Mouse (Mus musculus): ENCODE measurements around the gene Uhrf2.
"Not testable (repeated sequence)": the region's sequence is repeated elsewhere in the genome, so short reads cannot be mapped to it uniquely, and the experiment has no call there.

Uhrf2 gene

GRCm38 (mm10) chr19:30029894-30030635 is at the start of gene Uhrf2:
Gene Uhrf2 (plus strand): TSS chr19:30030513.
- DNase-seq (ENCODE audit: low spot score): peak; percentile 94

- no peak for DNase-seq (ENCODE audit: low spot score)
These were observed 45.9 kb upstream of the Uhrf2 start for GRCm38 (mm10) chr19:29984208-29985005.

- no peak for DNase-seq (ENCODE audit: low spot score)
These were observed 43.7 kb upstream of the Uhrf2 start for GRCm38 (mm10) chr19:29986464-29987091.

DNA sequence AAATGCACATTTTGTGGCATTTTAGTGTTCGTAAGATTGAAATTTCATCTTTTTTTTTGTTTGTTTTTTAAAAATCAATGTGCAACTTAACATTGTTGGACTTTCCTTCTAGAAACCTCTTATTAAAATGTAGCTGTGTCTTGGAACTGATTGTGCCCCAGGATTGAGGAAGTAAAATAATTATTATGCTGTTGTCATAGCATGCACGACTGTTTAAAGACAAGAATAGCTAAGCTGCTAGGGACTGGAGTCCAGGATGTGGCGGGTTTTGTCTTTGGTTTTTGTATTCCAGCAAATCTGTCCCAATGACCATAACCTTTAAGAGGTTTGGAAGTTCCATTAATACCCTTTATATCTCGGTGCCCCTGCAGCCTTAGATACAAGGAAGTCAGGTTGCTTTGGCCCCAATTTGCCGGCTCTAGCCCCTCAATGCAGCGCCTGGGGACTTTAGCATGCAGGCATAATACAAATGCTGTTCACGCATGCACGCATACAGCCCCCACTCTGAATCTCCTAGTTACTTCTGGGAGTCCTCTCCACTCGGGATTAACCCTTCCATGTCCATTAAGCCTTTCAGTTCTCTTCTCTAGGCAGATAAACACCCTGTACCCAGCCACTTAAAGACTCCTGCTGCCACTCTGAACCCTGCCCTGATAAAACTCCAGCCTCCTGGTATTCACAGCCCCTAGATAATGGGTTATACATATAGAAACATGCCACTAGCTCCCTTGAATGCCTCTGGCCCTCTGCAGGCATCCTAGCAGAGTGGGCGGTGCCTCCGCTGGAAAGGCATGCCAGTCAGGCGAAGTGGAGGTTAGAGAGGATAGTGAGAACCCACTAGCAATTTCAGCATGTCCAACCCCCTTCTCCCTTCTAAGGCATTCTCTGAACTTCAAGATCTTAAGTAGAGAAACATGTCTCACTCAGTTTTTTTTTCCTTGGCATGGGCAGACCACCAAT is 29.6 kb upstream of the Uhrf2 start:
- DNase-seq (ENCODE audit: low spot score): no peak

DNA sequence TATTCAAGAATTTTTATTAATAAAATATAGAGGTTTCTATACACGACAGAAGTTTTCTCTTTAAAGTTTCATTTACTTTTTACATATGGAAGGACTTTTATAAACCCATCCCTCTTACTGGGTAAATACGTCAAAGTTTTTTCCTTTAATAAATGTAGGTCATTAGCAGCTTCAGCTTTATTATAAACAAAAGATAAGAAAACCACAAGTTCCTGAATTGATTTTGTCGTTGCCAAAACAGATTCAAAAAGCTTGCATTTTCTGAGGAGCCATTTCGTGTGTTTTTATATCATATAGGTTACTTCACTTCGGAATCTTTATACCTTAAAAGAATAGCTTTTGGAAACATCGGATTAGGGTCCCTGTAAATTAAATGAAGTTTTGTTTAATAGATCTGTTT is 28.8 kb upstream of the Uhrf2 start:
- no peak for DNase-seq (ENCODE audit: low spot score)

GRCm38 (mm10) chr19:30003621-30004020 is 26.7 kb upstream of the Uhrf2 start, which contains the start of gene Trpd52l3:
Gene Trpd52l3 (plus strand): TSS chr19:30003790.
- no peak for DNase-seq (ENCODE audit: low spot score)

DNA sequence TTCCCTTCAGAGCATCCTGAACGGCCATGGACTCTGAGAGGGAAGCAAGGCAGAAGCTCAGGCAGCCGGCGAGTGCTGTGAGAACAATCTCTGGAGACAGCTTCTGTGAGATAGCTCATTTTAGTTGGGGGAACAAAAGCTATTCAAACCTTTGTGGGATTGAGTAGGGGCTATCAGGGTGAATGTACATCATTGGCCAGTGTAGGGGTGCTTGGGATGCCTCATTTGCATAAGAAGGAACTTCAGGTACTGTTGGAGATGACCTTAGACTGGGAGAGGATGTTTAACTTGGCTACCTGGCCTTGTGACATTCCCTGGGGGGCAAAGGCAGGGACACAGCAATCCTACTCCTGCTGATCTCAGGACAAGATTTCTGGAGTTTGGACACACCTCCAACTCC is 23.9 kb upstream of the Uhrf2 start:
- no peak for DNase-seq (ENCODE audit: low spot score)

DNA sequence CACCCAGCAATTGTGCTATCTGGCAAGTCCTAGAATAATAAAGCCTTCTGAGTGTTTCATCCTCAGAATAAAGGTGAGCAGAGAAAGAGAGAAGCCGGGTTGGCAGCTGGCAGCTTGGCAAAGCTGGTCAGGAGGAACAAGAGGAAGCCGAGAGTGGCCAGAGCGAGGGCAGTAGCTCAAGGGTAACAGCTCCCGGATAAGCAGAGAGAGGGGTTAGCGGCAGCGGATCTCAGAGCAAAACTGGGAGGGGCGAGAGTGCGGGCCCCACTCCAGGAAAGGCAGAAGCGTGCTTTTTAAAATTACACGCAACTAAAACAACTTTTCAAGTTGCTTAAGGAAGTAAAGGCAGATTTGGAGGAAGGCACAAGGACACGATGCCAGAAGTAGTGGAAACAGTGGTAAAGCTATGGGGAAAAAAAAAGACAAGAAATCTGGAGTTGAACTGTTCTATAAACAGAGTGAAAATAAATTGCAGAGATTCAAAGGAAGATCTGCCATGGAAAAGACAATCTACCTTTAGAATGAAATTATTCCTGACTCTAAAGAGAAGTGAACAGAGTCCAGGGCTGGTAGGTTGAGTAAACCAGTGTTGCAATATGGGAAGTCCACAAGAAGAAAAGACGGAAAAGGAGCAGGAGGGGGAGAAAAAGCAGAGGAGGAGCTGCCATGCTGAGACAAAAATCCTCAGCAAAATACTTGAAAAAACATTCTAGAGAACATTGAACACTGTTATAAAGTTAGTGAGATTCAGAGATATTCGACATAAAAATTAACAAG is 19.6 kb upstream of the Uhrf2 start:
- DNase-seq (ENCODE audit: low spot score): no peak

- no peak for DNase-seq (ENCODE audit: low spot score)
These were observed 16.0 kb upstream of the Uhrf2 start for GRCm38 (mm10) chr19:30014331-30014730.

DNA sequence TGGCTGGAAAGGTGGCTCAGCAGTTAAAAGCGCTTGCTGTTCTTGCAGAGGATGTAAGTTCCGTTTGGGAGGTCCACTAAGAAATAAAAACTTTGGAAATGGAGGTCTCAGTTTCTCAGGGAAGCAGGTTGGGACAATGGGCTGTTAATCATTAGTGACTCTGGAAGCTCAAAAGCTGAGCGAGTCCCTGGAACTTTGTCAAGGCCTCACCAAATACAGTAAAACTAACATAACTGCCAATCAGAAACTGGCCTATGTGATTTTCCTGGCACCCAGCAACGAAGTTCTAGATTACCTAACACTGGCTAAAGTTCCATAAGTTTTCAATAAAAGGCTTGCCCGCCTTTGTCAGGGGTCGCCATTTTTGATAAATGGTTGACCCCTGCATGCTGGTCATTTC is 14.2 kb upstream of the Uhrf2 start:
- DNase-seq (ENCODE audit: low spot score): no peak

- not testable (repeated sequence) for DNase-seq (ENCODE audit: low spot score)
These were observed 6.9 kb upstream of the Uhrf2 start for GRCm38 (mm10) chr19:30023419-30023818.

GRCm38 (mm10) chr19:30029002-30029710 is 1.2 kb upstream of the Uhrf2 start:
- DNase-seq (ENCODE audit: low spot score): no peak

DNA sequence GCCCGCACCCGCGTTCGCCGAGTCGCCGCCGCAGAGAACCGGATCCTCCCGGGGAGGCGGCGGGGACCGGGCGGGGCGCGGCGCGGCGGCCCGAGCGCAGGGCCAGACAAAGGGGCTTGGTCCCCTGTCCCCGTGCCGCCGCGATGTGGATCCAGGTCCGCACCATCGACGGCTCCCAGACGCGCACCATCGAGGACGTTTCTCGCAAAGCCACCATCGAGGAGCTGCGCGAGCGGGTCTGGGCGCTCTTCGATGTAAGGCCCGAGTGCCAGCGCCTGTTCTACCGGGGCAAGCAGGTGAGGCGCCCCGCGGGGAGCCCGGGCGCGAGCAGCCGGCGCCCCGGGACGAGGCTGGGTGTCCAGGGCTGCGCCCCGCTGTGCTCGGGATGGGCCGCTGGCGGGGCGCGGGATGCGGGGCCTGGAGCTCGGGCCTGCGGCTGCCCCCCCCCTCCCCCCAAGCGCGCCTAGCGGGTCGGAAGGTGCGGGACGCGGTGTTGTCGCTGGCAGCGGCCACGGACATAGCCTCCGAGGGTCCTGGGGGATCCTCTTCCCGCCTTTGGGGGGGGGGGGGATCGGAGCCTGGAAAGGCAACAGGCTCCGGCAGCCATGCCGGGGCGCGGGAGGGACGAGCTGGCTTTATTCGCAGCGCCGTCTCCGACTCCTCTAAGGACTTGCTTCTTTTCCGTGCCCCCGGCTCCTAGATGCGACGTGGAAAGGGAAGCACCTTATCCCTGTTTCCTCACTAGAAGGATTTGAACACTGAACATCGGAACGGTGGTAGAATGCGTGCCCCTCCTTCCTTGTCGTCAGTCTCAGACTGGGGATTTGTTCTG is 539 bp downstream of the Uhrf2 start:
- DNase-seq (ENCODE audit: low spot score): no peak

- DNase-seq (ENCODE audit: low spot score): no peak
These were observed 1.2 kb downstream of the Uhrf2 start for GRCm38 (mm10) chr19:30031468-30031931.

DNA sequence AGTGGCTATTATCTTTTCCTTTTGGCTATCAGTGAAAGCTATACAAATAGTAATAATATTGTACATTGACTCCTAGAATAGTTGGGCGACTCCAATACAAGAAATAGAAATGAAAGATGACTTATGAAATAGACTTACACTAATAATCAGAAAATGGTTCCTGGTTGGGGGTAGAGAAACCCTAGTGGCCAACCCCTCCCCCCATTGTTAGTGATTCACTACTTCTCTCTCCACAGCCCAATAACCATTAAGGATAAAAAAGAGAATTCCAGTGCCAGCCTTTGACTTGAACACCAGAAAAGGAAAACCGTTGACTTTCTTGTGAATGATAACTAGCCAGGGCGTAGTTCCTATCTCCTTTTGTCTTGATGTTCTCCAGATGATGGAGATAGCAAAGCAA is 1.9 kb downstream of the Uhrf2 start:
- no peak for DNase-seq (ENCODE audit: low spot score)

- DNase-seq (ENCODE audit: low spot score): no peak
These were observed 5.0 kb downstream of the Uhrf2 start for GRCm38 (mm10) chr19:30035361-30035760.

DNA sequence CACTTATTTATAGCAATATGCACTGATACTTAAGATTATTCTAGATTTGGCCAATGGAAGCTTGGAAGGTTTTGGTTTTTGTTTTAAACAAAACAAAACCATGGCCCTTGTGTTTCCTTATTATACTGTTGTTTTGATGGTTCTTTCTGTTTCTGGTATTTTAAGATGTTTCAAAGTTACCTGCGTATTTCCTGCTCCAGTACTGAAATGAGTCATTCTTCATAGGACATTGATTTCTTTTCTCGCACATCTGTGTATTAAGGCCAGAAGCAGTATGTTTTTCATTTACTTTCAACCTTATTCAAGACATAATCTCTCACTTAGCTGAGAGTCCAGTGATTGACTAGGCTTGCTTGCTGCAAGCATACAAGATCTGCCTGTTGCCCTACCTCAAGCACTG is 13.4 kb downstream of the Uhrf2 start:
- no peak for DNase-seq (ENCODE audit: low spot score)

DNA sequence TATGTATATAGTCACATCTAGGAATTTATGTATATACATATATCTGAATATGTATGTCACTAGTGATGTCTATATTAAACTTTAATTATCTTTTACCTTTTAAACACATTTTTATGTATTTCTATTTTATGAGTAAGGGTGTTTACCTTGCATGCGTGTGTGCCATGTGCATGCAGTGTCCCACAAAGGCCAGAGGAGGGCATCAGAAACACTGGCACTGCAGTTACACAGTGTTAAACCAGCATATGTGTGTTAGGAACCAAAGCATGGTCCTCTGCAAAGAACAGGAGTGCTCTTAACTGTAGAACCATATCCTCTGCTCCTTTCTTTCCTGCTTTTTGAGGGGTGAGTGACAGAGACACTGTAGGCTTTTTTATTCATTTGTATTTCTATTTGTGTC is 14.3 kb downstream of the Uhrf2 start:
- DNase-seq (ENCODE audit: low spot score): no peak

- DNase-seq (ENCODE audit: low spot score): no peak
These were observed 15.5 kb downstream of the Uhrf2 start for GRCm38 (mm10) chr19:30045857-30046256.
